In the genomic region with DNA sequence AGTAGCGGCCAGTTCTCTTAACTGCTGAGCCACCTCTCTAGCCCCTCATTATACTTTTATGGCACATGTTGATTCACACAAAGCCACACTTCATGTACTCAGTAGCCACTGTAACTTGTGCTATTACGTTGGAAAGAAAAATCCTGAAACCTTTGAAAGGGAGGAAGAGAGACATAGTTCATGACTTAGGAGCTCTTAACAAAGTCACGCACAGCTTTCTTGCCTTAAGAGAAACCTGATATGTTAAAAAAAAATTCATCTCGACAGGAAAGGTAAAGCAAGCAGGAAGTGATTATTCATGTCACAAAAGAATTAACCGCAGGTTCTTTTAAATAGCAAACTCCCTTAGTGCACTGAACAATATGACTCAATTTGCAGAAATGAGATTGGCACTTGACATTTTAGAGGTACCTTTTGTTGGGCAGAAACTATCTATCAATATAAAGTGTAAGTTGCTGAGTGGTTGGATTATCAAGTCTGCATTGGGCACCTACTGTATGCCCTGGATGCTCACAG, we compare ENCODE assay signal across 24 mouse cellular contexts. TPM values are rescaled to one million over a fixed set of nuclear protein-coding genes. Genes with fewer than 3 reads are reported as not detected.
A peak's percentile ranks its signal among the peaks of the same experiment; 100 is the strongest.
DNase-seq lines count a peak whose midpoint lies in the region; ATAC-seq and TF ChIP-seq lines count a peak whose summit lies in the region.
"Had no signal": no experiment of that assay in that cellular context is flagged by ENCODE, and none has a peak within 500 bp of the region (broad histone marks: within the 10 kb centered on the region; RNA-seq: fewer than 3 reads in every experiment).

No protein-coding gene starts in this region.

- H3K79me2 ChIP-seq in myocyte (ENCODE audit: control insufficient read depth, insufficient read depth) = peaks cover 16% of the 10 kb centered on the region

- H3K4me3 ChIP-seq in myocyte = no peak overlapping the region
- H3K4me3 ChIP-seq in forebrain, embryonic 15.5 days = no peak overlapping the region
- H3K4me3 ChIP-seq in stomach, postnatal 0 days (ENCODE audit: low read depth, low read length) = no peak overlapping the region
- H3K4me3 ChIP-seq: forebrain, embryonic 13.5 days; heart, embryonic 12.5 days; hindbrain, embryonic 12.5 days; left cerebral cortex, adult 2 months had no signal

- peak overlapping the region; percentile 20 for H3K4me2 ChIP-seq in myocyte (ENCODE audit: low read depth)
- no peak overlapping the region for H3K4me2 ChIP-seq in forebrain, embryonic 15.5 days (replicated peaks)
- H3K4me2 ChIP-seq in stomach, postnatal 0 days (replicated peaks; ENCODE audit: low read depth) = no peak overlapping the region
- H3K4me2 ChIP-seq: forebrain, embryonic 13.5 days; heart, embryonic 12.5 days; hindbrain, embryonic 12.5 days; lung, embryonic 14.5 days had no signal

- H3K36me3 ChIP-seq in myocyte (ENCODE audit: control insufficient read depth, insufficient read depth) = no peaks in the 10 kb centered on the region
- H3K36me3 ChIP-seq in forebrain, embryonic 15.5 days = no peaks in the 10 kb centered on the region
- no peaks in the 10 kb centered on the region for H3K36me3 ChIP-seq in stomach, postnatal 0 days (ENCODE audit: control insufficient read depth, insufficient read depth, low read length)
- H3K36me3 ChIP-seq: heart, embryonic 12.5 days; hindbrain, embryonic 12.5 days had no signal

- H3K27ac ChIP-seq in forebrain, embryonic 15.5 days (replicated peaks) = no peak overlapping the region
- H3K27ac ChIP-seq in stomach, postnatal 0 days (replicated peaks) = no peak overlapping the region
- H3K27ac ChIP-seq: forebrain, embryonic 13.5 days; hindbrain, embryonic 12.5 days; left cerebral cortex, adult 2 months; liver, embryonic 14.5 days had no signal

- no peak for TF ChIP-seq EP300 in stomach, postnatal 0 days (optimal IDR thresholded peaks at IDR 0.05)

- no peaks in the 10 kb centered on the region for H3K9me3 ChIP-seq in forebrain, embryonic 15.5 days
- H3K9me3 ChIP-seq in stomach, postnatal 0 days (ENCODE audit: control insufficient read depth, low read length) = no peaks in the 10 kb centered on the region
- H3K9me3 ChIP-seq: forebrain, embryonic 13.5 days; heart, embryonic 12.5 days; hindbrain, embryonic 12.5 days had no signal

- H3ac ChIP-seq in myocyte (ENCODE audit: control insufficient read depth, insufficient read length) = no peak overlapping the region

- no peaks in the 10 kb centered on the region for H3K4me1 ChIP-seq in forebrain, embryonic 15.5 days
- no peaks in the 10 kb centered on the region for H3K4me1 ChIP-seq in stomach, postnatal 0 days (replicated peaks; ENCODE audit: control insufficient read depth, insufficient read depth)
- H3K4me1 ChIP-seq: forebrain, embryonic 13.5 days; heart, embryonic 12.5 days; hindbrain, embryonic 12.5 days had no signal

- H3K9ac ChIP-seq in forebrain, embryonic 15.5 days (replicated peaks) = no peak overlapping the region
- H3K9ac ChIP-seq in stomach, postnatal 0 days (ENCODE audit: low read length) = no peak overlapping the region
- H3K9ac ChIP-seq: forebrain, embryonic 13.5 days; heart, embryonic 12.5 days; hindbrain, embryonic 12.5 days; liver, embryonic 14.5 days; lung, embryonic 14.5 days had no signal

- WGBS in forebrain, embryonic 15.5 days = 82% methylated on average over 5 of the region's 5 CpGs
- 55% methylated on average over 5 of the region's 5 CpGs for WGBS in stomach, postnatal 0 days

- DNase-seq in 416B (ENCODE audit: low read depth) = peak; percentile 84
- no peak for DNase-seq in embryo, embryonic 10 days (ENCODE audit: low spot score)
- DNase-seq in stomach, postnatal 0 days (ENCODE audit: low spot score) = no peak
- DNase-seq in lung, postnatal 36 days = no peak
- DNase-seq: adrenal gland, adult 8-10 months; cerebellum, adult 18-20 months; cerebellum, postnatal 25 days; gastrocnemius, postnatal 10 days; heart, adult 18-20 months; heart, postnatal 14 days; kidney, adult 18-20 months; kidney, postnatal 4 days; layer of hippocampus, adult 9-11 months; lung, embryonic 14.5 days had no signal

- no peaks in the 10 kb centered on the region for H3K27me3 ChIP-seq in myocyte (ENCODE audit: control insufficient read depth, insufficient read depth, insufficient read length)
- H3K27me3 ChIP-seq in forebrain, embryonic 15.5 days = no peaks in the 10 kb centered on the region
- H3K27me3 ChIP-seq in stomach, postnatal 0 days (ENCODE audit: control insufficient read depth, insufficient read depth, low read length) = no peaks in the 10 kb centered on the region
- H3K27me3 ChIP-seq: forebrain, embryonic 13.5 days; heart, embryonic 12.5 days had no signal

- TF ChIP-seq CTCF in stomach, postnatal 0 days (IDR thresholded peaks at IDR 0.05; ENCODE audit: low read depth) = no peak

- peak; percentile 56 for ATAC-seq in CD4-positive, CD25-positive, alpha-beta regulatory T cell, adult 4 months
- ATAC-seq in hematopoietic stem cell, adult 5-6 weeks (replicated peaks in 1 of 2; ENCODE audit: insufficient read depth in 1 of 2, low FRiP score in 2 of 2, low TSS enrichment in 1 of 2, low read depth in 1 of 2, poor library complexity in 2 of 2, severe bottlenecking in 2 of 2) = peak; percentile 58 to 66
- no peak for ATAC-seq in forebrain, embryonic 15.5 days (replicated peaks)
- no peak for ATAC-seq in stomach, postnatal 0 days (ENCODE audit: low FRiP score, low TSS enrichment)
- ATAC-seq: forebrain, embryonic 13.5 days; midbrain, embryonic 16.5 days had no signal

- TF ChIP-seq POLR2A in myocyte (IDR thresholded peaks at IDR 0.05; ENCODE audit: insufficient read length, low read depth) = no peak

TF ChIP-seq in myocyte, 11 proteins besides CTCF, POLR2A, EP300 and RAD21:
- TF ChIP-seq TCF3 (IDR thresholded peaks at IDR 0.05; ENCODE audit: insufficient read length, low read depth) (no peak), MYOD1 (IDR thresholded peaks at IDR 0.05; ENCODE audit: control insufficient read depth in 1 of 3, insufficient read length in 2 of 3, low read depth in 2 of 3) (no peak), E2F4 (IDR thresholded peaks at IDR 0.05; ENCODE audit: insufficient read depth) (no peak), MAX (IDR thresholded peaks at IDR 0.05; ENCODE audit: low read depth) (no peak), USF1 (IDR thresholded peaks at IDR 0.05; ENCODE audit: low read depth) (no peak), CEBPB (IDR thresholded peaks at IDR 0.05; ENCODE audit: insufficient read depth, poor library complexity, severe bottlenecking) (no peak), MYOG (IDR thresholded peaks at IDR 0.05; ENCODE audit: control insufficient read depth in 1 of 3, insufficient read depth in 1 of 3, insufficient read length in 2 of 3, low read depth in 2 of 3) (no peak), REST (IDR thresholded peaks at IDR 0.05; ENCODE audit: insufficient read depth, insufficient read length) (no peak), POLR2AphosphoS2 (IDR thresholded peaks at IDR 0.05; ENCODE audit: insufficient read length, low read depth) (no peak), SRF (IDR thresholded peaks at IDR 0.05; ENCODE audit: control insufficient read depth, insufficient read length, low read depth) (no peak), TCF12 (IDR thresholded peaks at IDR 0.05; ENCODE audit: insufficient read depth, poor library complexity, severe bottlenecking) (no peak)
TF ChIP-seq in myocyte: peak in this region for 0.

RNA-seq across cellular contexts. Expression of a gene that starts 51.3 kb away (rescaled TPM):
- polyA plus RNA-seq in CD4-positive, CD25-positive, alpha-beta regulatory T cell, adult 4 months (2017; shearing (Covaris generic)) = 100 to 1,000 TPM; 330 to 401 TPM
- total RNA-seq in hematopoietic stem cell, adult 5-6 weeks (2017) = 88.6 and 110 TPM in 2 replicates
- polyA plus RNA-seq in myocyte (2012; fragmentation: generic; extraction: Trizol) = 31.7 TPM
- 51.6 and 53.7 TPM in 2 replicates for polyA plus RNA-seq in forebrain, embryonic 15.5 days (2015; fragmentation: Nextera tagmentation; extraction: Ambion mirVana)
- polyA plus RNA-seq in stomach, postnatal 0 days (2015; fragmentation: Nextera tagmentation; extraction: Ambion mirVana) = 11.0 and 13.3 TPM in 2 replicates

Comparison
In these comparisons a context has a peak if more than half of its experiments do, and no peak if none do; other contexts are left out.
1. ATAC-seq: peak in CD4-positive, CD25-positive, alpha-beta regulatory T cell, adult 4 months (single experiment) and hematopoietic stem cell, adult 5-6 weeks (2 of 2); none in forebrain, embryonic 15.5 days (single experiment) and stomach, postnatal 0 days (single experiment).